Mouse (Mus musculus) R1 (cell line): ENCODE results near the gene Ctc1.
"Not testable (repeated sequence)": the region's sequence is repeated elsewhere in the genome, so short reads cannot be mapped to it uniquely, and the experiment has no call there.

Experiments used
- DNase-seq: peaks from one replicate; pipeline ENCODE4 v3.0.0-alpha.2; 2018; ENCODE audit warnings: low read depth, low spot score

Ctc1 gene

DNA sequence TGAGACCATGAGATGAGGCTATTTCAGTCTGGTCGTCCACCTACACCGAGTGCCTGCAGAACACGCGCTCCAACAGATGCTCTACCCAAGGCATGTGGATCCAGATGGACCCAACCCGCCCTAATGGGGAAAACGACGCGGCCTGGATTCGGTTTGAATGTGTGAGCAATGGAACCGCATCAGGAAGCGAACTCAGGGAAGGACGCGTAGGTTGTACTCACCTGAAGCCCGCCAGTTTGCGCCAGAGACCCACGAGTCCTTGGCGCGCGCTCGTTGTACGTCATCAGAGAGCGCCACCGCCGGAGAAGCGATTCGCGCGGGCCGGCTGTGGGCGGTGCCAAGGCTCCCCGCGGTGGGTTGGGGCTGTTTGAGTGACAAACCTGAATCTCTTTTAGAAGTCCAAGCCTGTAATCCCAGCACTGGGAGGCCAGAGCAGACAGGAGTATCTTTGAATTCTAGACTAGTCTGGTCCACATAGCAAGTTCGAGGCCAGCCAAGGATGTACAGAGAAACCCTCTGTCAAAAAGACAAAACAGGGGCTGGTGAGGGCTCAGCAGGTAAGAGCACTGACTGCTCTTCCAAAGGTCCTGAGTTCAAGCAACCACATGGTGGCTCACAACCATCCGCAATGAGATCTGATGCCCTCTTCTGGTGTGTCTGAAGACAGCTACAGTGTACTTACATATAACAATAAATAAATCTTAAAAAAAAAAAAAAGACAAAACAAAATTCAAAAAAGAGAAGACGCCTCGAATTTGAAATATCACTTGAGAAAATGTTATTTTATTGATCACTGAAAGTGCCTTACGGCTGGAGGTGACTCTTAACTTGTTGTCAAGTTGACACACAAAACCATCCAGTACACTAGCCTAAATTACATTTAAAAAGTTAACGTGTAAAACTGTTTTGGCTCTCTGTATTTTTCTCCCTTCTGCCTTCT, 7.3 kb upstream of the Ctc1 start, which contains the start of gene Pfas:
Gene Pfas, minus strand, starts transcription at position 279 of the 940 bp plus-strand sequence.
- DNase-seq, result peak; percentile 99

DNA sequence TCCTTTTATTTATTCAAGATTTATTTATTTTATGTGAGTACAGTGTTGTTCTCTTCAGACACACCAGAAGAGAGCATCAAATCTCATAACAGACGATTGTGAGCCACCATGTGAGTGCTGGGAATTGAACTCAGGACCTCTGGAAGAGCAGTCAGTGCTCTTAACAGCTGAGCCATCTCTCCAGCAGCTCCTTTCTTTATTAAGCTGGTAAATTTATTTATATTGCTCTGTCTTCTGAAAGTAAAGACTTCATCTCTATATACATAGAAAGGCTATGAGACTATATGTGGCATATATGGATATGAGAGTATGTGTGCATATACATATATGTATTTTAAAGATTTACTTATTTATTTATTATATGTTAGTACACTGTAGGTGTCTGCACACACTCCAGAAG, 6.2 kb upstream of the Ctc1 start:
- no peak for DNase-seq

DNA sequence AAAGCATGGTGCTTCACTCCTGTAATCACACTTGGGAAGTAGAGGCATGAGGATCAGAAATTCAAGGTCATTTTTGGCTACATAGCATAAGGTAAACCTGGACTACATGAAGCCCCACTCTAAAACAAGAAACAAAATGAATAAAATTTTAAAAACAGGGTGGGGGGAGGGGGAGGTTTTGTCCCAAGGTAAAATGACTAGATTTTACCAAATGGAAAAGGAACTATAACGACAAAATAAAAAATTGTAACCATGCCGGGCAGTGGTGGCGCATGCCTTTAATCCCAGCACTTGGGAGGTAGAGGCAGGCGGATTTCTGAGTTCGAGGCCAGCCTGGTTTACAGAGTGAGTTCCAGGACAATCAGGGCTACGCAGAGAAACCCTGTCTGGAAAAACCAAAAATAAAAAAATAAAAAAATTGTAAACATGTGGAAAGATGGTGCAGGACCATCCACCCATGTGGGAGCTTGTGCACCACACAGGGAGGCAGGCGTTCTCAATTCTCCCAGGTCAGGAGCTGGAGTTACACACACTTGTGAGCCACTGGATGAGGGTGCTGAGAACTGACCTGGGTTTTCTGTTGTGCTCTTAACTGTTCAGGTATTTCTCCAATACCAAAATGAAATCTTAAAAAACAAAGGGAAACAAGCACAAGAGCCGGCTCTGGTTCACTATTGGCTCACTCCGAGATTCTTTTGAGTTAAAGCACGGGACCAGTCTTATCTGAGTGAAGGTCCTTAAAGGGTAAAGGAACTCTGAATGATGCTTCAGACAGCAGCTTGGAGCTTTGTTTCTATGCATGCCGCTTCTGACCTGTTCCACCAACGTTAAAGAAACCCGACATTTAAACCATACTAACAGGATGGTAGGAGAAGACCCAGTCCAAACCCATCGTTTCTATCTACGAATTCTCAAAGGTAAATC, 5.0 kb upstream of the Ctc1 start:
- no peak for DNase-seq

DNA sequence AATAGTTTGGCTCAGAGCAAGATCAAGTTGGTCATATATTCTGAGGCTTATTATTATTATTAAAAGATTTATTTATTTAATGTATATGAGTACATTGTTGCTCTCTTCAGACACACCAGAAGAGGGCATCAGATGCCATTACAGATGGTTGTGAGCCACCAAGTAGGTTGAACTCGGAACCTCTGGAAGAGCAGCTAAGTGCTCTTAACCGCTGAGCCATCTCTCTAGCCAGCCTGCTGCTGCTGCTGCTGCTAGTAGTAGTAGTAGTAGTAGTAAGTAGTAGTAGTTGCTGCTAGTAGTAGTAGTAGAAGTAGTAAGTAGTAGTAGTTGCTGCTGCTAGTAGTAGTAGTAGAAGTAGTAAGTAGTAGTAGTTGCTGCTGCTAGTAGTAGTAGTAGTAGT, 4.3 kb upstream of the Ctc1 start:
- DNase-seq, result not testable (repeated sequence)

DNA sequence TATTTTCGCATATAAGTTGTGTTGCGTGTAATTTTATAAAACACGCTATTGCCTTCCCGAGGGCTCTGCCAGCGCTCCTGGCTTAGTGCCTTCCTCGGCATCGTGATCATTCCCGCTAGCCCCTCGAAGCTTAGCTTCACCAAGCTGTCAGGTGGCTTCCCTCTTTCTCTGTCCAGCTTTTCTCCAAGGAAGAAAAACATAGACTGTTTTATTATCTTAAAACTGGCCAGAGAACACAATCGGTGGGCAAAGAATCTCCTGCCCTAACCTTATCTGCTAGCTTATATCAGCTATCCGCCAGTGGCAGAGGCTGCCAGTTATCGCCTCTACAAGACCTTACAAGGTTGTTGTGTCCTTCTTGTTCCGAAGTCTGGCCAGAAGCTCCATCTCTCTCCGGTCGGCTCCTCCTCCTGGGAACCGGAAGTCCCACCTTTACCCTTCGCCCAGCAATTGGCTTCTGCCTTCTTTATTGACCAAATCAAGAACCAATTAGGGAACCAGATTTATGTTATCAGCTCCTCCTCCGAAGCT, 3.6 kb upstream of the Ctc1 start:
- peak; percentile 97 for DNase-seq

DNA sequence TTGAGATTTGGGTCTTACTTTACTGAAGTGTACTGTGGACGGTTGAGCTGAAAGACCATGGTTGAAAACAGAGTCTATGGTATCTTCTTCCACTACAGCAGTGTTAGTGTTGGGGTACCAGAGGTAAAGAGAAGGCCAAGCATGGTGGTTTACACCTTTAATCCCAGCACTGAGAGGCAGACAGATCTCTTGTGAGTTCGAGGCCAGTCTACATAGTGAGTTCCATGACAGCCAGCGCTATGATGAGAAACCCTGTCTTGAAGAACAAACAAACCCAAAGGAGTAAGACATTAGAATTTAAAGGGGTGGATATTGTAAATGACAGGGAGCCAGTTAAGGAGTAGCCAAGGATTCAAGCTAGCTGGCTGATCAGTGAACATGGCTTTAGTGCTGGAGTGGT, 1.0 kb downstream of the Ctc1 start:
- DNase-seq, result no peak

DNA sequence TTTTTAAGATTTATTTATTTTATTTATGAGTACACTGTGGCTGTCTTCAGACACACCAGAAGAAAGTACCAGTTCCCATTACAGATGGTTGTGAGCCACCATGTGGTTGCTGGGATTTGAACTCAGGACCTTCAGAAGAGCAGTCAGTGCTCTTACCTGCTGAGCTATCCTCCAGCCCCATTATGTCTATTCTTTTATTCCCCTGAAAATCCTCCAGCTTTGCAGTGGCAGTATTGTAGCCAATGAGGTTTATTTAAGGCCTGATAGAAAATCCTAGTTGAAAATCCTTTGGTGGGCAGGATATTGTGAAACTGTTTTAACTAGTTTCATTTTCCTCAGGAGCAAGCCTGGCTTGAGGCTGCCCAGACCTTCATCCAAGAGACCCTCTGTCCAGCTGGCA, 5.0 kb downstream of the Ctc1 start:
- DNase-seq, result no peak

DNA sequence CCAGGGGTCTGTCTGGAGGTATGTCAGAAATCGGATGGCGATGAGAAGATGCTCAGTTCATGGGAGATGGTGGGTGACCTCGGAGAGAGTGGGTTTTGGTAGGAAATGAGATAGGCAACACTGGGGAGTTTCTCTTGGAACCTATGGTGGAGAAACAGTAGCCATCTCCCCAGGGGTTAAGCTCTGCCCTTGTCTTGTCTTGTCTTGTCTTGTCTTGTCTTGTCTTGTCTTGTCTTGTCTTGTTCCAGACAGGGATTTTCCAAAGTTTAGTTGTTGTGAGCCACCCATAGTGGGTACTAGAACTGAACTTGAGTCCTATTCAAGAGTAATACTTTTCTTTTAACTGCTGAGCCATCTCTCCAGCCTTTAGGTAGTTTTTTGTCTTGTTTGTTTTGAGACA, 10.9 kb downstream of the Ctc1 start:
- peak; percentile 47 for DNase-seq

DNA sequence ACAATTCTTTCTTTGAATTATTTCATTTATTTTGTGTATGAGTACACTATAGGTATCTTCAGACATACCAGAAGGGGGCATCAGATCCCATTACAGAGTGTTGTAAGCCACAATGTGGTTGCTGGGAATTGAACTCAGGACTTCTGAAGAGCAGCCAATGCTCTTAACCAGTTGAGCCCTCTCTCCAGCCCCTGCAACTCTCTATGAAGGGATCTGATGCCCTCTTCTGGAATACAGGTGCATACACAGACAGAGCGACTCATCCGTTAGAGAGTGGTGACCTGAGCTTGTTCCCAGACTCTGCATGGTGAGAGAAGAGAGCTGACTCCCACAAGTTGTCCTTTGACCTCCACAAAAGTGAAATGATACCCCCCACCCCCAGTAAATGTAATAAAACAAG, 13.1 kb downstream of the Ctc1 start:
- peak; percentile 93 for DNase-seq

DNA sequence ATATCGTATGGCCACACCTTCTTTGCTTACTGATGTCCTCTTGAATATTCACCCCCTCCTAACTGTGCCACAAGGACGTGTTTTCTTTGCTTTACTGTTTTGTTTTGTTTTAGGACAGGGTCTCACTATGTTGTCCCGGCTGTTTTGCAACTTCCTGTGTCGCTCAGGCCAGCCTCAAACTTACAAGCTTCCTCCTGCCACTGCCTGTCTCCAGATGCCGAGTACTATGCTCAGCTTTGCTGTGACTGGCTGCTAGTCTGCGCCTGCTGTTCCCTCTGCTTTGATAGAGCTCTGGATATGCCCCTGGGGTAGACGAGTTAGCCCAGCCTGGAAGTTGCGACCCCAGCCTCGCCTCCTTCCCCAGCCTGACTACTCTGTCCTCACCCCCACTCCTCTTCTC, 17.8 kb downstream of the Ctc1 start:
- no peak for DNase-seq

DNA sequence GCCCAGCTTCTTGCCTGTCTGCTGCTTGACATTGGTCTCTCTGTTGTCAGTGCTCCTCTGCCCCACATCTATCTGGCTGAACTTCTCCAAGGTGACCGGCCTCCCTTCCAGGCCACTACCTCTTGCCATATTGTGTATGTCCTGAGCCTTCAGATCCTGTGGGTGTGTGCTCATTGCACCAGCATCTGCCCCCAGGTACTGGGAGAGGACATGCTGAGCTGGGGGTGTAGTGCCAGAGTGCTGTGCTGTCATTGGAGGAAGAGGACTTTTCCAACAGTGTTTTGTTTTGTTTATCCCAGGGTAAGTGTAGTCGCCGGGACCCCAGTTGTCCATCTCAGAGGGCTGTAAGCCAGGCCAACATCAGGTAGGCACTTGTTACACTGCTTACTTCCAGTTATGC, 18.9 kb downstream of the Ctc1 start:
- no peak for DNase-seq

DNA sequence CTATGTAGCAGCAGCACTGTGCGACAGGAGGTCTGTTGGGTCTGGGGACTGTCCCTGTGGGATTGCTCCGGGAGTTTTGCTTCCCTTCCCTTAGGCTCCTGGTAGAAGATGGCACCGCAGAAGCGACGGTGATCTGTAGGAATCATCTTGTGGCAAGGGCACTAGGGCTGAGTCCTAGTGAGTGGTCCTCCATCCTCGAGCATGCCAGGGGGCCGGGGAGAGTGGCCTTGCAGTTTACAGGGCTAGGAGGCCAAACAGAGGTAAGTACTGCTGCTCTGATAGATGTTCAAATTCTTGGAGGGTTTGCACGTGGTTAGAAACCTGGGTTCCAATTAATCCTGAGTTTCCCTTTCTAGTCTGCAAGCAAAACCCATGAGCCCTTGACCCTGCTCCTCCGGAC, 19.7 kb downstream of the Ctc1 start:
- no peak for DNase-seq

DNA sequence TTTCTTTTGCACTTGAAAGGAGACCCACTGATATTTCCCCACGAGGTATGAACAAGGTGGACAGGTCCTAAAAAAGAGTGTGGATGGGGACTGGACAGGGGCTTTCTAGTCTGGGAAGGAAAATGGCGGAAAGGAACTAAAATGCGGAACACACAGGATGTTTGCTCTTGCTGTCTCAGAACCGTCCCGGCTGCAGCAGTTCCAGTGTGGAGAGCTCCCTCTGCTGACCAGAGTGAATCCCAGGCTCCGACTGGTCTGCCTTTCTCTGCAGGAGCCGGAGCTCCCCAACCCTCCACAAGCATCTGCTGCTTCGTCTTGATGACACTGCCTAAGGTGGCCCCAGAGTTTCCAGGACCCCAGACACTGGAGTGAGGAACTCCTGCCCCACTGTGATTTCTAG, 20.1 kb downstream of the Ctc1 start:
- peak; percentile 96 for DNase-seq

DNA sequence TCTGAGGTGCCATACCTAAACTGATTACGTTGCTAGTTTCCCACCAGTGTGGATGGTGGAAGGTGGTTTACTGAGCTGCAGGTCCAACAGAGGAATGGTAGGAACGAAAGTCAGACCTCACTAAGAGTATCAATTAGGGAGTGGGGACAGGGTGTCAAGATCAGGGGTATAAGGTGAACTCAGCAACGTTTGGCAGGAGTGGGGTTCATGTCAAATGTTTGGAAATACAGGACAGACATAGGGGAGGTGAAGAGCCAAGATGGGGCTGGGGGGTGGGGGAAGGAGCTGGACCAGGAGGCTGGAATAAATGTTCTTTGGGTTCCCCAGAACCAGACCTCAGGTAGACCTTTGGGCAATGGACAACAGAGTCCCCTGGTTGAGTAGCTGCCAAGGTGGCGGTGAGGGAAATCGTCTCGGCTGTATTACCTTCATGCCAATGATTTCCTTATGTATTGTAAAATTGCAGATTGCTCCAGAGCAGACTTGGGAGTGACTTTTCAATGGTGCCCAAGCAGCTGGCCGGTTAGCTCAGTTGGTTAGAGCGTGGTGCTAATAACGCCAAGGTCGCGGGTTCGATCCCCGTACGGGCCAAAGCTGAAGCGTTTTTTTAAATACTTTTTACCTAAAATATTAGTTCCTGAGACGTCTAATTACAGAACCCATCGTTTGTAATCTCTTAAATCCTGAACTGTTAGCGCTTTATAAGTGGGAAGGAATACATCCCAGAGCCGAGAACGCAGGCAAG, 20.9 kb downstream of the Ctc1 start:
- no peak for DNase-seq

DNA sequence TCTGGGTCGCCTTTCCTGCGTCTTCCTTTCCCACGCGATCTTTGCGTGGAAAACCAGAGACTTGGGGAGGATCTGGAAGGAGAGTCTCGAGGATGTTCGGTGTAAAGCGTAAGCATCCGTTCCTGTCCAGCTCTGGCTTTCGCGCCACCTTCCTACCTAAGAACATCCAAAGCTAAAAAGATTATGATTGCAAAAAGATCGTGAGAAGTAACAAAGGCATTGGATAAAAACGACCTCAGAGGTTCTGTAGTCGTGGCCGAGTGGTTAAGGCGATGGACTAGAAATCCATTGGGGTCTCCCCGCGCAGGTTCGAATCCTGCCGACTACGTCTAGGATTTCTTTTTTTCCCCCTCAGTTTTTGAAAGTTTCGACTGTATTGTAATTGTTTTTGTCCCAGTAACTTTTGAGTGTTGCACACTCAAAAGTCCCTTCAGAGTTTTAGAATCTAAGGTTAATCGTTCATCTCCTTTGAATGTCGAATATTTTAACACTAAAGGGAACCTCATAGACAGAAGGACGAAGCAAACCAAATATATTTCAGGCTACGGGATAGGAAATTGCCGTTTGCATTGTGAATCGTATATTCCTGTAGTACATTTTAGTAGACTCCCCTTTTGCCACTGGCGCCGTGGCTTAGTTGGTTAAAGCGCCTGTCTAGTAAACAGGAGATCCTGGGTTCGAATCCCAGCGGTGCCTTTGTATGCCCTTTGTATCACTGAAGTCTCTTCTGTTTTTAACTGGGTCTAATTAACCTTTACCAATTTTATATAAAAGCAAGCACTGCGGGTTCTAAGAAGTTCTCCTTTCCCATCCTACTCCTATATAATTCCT, 21.7 kb downstream of the Ctc1 start:
- peak; percentile 91 for DNase-seq

DNA sequence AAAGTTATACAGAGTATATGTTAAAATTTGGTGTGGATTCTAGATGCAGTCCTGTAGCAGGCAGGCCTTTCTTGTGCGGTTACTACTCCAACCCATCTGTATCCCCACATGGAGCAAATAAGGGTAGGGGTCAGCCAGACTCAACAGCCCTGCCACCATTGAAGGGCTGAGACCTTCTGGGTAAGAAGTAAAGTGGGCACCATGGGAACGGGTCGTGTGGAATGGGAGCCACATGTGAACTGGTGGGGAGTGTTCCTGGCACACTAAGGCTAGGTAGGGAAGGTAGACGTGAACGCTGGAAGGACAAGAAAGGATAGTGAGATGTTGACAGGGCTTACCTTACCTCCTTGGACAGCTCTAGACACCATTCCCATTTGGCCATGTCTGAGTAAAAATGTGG, 22.5 kb downstream of the Ctc1 start:
- no peak for DNase-seq

DNA sequence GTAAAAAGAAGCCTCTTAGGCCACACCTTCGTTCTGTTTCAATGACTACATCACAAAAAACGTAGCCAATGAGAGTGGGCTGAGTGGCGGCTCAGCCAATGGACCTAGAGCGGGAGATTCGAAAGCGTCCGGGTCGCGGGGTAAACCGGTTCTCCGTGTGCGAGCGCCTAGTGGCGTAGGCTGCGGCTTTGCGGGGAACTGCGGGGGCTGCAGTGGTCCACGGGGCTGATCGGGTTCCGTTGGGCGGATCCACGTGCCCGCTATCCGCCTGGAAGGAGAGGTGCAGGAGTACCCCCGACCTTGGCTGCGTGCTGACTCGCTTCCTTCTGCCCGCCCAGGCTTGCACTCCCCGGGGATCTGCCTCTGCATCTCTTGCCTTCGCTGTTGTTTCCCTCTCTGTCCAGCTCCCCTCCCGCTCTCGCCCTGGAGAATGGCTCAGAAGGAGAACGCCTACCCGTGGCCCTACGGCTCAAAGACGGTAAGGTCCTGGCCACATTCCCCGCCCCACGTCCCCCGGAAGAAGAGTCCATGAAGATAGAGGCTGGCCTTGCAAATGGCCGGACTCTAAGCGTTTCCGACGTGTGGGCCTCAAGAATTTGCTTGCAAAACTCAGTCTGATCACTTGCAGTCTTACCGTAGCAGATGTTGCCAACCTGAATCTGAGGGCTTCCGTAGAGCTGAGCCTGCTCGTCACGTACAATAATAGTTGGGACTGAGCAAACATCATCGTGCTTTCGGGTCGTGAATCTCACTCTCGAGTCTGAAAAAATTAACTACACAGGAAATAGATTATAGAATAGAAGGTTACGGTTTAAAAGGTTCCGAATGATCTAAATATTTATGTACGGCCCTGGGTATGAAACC, 30.1 kb downstream of the Ctc1 start, which contains the start of gene Aurkb:
Gene Aurkb, plus strand, starts transcription at position 117 of the 864 bp plus-strand sequence.
- DNase-seq, result peak; percentile 94

DNA sequence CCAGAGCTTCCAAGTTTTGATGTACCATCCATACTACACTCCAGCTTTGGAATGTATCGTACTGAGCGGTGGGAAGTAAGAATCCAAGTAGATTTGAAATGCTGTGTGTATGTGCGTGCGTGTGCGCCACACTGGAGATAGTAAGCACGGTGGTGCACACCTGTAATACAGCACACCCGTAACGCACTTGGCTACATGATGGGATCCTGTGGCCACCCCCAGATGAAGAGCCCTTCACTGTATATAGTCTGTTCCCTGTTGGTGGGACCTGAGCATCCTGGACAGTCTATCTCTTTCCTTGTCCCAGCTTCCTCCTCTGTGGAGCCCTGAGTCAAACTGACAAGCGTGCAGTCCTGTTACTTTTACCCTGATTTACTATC, 30.7 kb downstream of the Ctc1 start:
- DNase-seq, result no peak

DNA sequence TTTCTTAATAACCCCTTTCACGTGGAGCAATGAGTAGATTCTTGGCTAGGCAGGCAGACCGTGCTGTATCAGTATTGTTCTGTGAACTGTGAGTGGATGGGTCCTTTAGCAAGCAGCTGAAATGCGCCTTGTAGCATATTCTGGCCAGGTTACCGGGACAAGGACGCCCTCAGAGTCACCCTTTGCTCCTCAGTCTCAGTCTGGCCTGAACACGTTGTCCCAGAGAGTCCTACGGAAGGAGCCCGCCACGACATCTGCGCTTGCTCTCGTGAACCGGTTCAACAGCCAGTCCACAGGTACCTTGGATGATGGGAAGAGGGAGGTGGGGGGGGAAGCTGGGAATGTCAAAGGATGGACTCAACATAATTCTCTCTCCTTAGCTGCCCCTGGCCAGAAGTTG, 31.9 kb downstream of the Ctc1 start:
- no peak for DNase-seq

DNA sequence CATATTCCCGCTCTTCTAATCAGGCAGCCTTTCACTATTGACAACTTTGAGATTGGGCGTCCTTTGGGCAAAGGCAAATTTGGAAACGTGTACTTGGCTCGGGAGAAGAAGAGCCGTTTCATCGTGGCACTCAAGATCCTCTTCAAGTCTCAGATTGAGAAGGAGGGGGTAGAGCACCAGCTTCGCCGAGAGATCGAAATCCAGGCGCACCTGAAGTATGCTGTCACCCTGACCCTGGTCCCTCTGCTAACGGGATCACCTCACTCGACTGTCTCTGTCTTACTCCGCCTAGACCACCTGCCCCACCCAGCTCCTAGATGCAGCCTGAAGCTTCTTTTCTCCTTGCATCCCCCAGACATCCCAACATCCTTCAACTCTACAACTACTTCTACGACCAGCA, 32.4 kb downstream of the Ctc1 start:
- no peak for DNase-seq
